Mouse (Mus musculus) liver, embryonic 14.5 days (tissue): ENCODE data around the gene 9130019O22Rik.

ENCODE experiments used
- CTCF ChIP-seq: IDR thresholded peaks from 2 replicates; pipeline ENCODE4 v1.5.1; 2016; ENCODE audit warnings: antibody characterized with exemption, low read depth, control low read depth
- EP300 ChIP-seq: IDR thresholded peaks from 2 replicates; pipeline ENCODE4 v1.6.1; 2016; ENCODE audit warnings: antibody characterized with exemption, low read depth

DNA sequence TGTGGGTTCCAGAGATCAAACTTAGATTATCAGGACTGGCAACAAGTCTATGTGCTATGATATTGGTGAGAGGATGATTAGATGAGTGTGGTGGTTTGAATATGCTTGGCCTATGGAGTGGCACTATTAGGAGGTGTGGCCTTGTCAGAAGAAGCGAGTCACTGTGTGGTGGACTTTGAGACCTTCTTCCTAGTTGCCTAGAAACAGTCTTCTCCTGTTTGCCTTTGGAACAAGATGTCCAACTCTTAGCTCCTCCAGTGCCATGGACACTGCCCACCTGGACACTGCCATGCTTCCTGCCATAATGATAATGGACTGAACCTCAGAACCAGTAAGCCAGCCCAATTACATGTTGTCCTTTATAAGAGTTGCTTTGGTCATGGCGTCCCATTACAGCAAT lies 38.9 kb upstream of the 9130019O22Rik start:
- TF ChIP-seq CTCF (no peak), EP300 (no peak)
